Mouse (Mus musculus): ENCODE measurements around the gene Mzf1. TPM values are rescaled to one million over a fixed set of nuclear protein-coding genes. Genes with fewer than 3 reads are reported as not detected.

Mzf1 gene
- total RNA-seq, 4 experiments from 2014 or later: 0.46 to 1.2 (median 0.73) TPM

DNA sequence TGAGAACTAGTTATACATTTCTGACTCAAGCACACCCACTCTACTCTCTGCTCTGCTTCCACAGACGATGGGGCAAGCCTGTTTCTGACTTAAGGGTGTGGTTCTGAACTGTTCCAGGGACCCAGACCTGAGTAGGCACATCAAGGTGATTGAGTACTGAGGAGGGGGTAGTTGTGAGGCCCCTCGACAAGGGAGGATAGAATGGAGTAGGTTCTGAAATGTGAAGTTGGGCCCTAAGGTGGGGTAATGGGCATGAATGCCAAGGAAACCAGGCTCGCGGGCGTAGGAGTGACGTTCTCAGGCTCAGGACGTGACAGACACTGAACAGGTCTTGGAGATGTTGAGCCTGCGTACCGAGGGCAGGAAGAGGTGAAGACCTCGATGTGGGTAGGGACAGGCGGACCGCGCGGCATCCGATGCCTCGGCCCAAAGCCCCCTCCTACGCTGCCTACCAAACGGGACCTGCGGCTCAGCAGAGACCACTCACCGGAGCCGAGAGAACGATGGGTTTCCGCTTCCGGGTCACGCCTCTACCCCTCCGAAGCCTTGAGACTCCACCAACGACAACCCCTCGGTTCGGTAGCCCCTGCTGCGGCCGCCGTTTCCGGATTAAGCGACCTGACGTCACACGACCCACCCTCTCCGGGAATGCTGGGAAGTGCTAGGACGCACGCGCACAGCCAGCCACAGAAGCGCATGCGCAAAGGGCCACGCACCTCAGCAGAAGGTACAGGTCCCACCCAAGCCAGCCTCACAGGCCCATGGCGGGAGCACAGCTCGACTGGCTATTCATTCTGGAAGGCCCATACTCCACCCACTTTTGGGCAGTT is 20.2 kb downstream of the Mzf1 start, which contains the start of gene Chmp2a:
TSS of gene Chmp2a (minus strand) at position 660 of the 830 bp plus-strand sequence.
- DNase-seq (ENCODE audit: low spot score in 2 of 2): peak; percentile 89 to 94

DNA sequence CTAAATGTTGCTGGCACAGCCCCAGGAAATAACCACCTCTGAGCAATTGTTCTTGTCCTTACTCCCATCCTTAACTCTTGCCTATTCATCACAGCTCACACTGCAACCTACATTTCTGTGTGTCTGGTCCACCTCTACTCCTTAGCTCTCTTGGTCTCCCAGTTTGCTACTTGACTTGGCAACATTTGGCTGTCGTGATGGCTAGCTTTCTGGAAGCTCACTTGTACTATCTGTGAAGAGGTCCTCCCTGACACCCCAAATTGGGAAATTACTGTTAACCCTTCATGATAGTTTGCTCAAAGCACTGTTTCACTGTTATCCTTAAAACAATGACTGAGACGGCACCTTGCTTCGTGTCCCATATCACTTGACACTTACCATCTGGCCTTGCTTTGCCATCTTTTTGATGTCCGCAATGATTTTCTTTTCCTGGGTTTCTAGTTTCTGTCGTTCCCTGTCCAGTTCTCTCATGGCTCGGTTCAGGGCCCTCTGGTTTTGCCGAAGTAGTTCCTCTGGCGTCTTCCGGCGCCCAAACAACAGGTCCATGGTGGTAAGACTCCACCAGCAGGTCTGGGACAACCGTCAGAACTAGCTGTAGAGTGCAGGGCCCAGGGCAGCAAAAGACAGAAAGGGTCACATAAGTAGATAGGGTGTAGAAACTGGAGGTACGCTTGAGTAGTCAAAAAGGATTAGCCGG is 21.0 kb downstream of the Mzf1 start:
- no peak for DNase-seq (ENCODE audit: low spot score in 2 of 2)

DNA sequence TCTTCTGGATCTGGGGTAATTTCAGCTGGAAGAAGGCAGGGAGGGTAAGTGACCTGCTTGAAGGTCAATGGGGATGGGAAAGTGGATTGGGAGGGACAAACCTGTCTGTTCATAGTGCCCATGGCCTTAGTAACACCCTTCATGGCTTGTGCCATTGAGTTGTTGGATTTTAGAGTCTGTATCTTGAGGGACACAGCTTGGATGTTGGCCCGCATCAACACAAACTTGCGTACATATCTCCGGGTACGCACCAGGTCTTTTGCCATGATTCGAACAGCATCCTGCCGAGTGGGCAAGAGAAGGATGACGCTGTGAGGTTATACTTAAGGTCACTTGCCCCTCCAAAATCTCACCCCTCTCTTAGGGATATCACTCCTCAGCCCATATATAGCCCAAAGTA is 22.0 kb downstream of the Mzf1 start:
- no peak for DNase-seq (ENCODE audit: low spot score in 2 of 2)

DNA sequence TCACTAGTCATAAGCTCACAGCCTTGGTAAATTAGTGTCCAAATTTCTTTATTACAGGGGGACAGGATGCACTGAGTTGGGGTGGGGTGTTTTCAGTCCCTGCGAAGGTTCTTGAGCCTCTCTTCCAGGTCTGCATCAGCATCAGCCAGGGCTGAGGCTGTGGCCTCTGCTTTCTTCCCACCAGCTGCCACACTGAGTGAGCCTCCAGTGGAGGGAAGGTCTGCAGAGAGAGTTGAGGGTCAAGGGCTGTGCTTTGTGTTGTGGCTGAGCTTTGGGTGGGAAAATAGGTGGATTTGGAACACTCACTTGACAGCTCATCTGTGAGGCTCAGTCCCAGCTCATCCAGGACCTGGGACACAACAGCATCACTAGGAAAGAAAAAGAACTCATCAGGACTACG is 22.6 kb downstream of the Mzf1 start:
- no peak for DNase-seq (ENCODE audit: low spot score in 2 of 2)

DNA sequence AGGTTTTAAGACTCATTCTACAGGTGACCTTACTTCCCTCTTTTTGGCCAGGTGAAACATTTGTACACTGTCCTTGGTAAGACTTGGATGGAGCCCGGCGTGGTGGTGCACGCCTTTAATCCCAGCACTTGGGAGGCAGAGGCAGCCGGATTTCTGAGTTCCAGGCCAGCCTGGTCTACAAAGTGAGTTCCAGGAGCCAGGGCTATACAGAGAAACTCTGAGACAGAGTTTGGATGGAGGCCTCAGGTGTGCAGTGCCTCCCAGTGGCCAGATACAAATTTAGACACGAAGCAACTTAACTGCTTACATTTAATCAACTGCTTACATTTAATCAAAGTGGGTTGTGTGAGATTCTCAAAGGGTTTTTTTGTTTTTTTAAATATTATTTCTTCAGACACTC is 23.5 kb downstream of the Mzf1 start:
- no peak for DNase-seq (ENCODE audit: low spot score in 2 of 2)

DNA sequence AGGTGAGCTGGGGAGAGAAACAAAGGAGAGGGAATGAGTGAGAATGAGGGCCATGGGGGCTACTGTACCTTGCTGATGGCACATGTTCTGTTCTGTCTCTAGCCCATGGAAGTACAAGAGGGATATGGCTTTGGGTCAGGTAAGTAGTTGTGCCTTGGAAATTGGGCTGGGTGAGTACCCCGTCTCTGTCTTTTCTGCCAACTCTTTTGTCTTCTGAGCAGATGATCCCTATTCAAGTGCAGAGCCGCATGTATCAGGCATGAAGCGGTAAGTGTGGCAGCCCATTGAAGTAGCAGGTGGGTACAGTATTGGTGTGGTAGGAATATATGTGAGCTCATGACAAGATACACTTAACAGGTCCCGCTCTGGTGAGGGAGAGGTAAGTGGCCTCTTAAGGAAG is 25.6 kb downstream of the Mzf1 start:
- no peak for DNase-seq (ENCODE audit: low spot score in 2 of 2)

DNA sequence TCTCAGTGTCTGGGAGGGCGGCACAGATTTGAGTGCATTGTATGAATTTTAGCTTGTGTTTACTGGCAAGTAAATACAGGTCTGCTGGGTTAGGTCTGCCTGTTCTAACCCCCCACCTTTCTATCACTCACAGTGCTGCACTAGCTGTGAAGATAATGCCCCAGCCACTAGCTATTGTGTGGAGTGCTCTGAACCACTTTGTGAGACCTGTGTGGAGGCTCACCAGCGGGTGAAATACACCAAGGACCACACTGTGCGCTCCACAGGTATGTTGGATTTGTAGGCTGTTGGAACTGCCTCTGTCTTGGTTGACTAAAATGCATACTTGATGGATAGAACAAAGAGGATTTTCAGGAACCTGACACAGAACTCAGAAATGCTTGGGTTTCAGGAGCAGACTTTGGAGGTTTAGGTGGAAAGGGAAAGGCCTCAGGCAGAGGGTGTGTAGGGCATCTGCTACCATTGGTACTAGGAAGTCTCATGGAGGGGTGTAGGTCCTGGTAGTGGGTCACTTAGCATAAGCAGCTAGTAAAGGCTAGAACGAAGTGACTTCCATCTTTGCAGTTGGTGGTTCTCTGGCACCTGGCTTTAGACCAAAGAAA is 29.0 kb downstream of the Mzf1 start:
- no peak for DNase-seq (ENCODE audit: low spot score in 2 of 2)

DNA sequence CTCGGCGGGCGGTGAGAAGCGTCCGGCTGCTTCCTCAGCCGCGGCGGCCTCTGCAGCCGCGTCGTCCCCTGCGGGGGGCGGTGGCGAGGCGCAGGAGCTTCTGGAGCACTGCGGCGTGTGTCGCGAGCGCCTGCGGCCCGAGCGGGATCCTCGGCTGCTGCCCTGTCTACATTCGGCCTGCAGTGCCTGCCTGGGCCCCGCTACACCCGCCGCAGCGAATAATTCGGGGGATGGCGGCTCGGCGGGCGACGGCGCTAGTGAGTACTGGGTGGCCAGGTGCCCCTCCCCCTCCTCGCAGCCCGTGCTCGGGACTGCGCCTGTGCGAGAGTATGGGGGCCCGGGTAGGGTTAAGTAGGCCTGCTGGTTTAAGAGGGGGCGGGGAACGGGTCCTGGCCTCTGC is 29.8 kb downstream of the Mzf1 start:
- peak; percentile 41 to 56 for DNase-seq (ENCODE audit: low spot score in 2 of 2)

DNA sequence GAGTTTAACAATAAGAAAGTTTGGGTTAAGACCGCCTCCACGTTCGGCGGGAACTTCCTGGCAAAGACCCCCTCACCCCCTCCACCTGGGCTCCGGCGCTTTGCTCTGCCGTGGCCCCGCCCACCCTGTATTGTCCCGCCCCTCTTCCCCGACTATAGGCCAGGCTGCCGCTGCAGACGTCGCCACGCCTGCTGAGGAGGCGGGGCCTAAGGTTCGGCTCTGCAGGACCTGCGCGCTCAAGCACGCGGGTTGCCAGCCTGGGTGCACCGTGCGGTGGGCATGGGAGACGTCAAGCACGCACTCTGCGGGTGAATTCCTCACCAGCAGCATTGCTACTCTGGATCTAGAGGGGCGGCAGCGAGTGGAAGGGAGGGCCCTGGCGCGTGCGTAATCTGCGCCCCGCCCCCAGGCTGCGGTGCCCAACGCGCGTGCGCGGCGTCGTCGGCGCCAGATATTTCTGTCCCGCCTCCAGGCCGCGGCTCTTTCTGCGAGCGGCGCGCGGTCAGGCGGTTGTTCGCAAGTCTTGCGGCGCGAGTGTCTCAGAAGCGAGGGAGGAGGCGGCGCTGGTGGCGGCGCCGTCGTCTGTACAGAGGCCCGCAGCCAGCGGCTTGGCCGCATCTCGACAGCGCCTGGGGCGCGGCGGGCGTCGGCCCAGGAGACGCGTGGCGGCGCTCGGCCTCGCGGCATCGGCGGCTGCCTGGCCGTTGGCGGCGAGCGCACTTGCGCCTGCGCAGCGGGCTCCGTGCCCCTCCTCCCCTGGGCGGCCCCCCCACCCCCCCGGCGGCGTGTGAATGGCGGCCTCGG is 30.4 kb downstream of the Mzf1 start:
- DNase-seq (ENCODE audit: low spot score in 2 of 2): peak; percentile 90 to 91

DNA sequence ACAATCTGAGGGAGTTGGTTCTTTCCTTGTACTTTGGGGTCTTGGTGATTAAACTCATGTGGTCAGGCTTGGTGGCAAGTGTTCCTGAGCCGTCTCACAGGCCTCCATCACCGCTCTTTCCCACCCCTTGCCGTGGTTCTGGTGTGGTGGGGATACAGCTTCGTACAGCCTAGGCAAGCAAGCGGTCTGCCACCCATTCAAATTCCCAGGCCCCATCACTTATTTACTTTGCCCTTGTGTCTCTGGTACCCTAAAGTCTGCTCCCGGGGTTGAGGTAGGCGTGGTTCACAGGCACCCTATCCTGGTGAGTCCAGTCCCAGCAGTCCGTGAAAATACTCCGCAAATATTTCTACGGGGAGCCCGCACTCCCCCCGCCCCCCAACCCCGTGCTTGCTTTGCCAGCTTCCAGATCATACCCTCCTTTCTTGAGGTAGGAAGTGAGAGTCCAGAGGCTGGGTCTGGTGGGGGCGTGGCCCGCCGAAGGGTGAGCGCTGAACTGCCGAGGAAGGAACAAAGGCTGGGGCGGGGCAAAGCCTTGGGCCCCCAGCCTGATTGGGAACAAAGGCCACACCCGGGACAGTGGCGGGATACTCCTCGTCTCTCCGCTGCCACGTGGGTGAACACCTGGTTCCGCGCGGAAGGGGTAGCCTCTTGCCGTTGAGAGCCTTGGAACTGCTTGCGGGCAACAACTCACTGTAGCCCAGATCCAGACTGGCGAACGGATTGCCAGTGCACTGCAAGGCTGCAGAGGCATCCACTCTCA is 31.6 kb downstream of the Mzf1 start:
- DNase-seq (ENCODE audit: low spot score in 2 of 2): peak in 1 of 2 experiments; percentile 37

DNA sequence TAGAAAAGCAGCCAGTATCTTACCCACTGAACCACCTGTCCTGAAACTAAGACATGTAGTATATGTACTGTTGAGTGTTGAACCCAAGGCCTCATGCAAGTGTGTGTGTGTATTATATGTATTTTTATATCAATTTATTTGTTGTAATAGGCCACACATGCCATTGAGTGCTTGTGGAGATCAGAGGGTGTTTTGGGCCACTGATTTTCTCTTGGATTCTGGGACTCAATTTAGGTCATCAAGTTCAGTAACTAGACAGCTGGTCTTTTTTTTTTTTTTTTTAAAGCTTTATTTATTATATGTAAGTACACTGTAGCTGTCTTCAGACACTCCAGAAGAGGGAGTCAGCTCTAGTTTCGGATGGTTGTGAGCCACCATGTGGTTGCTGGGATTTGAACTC is 39.3 kb downstream of the Mzf1 start:
- no peak for DNase-seq (ENCODE audit: low spot score in 2 of 2)

DNA sequence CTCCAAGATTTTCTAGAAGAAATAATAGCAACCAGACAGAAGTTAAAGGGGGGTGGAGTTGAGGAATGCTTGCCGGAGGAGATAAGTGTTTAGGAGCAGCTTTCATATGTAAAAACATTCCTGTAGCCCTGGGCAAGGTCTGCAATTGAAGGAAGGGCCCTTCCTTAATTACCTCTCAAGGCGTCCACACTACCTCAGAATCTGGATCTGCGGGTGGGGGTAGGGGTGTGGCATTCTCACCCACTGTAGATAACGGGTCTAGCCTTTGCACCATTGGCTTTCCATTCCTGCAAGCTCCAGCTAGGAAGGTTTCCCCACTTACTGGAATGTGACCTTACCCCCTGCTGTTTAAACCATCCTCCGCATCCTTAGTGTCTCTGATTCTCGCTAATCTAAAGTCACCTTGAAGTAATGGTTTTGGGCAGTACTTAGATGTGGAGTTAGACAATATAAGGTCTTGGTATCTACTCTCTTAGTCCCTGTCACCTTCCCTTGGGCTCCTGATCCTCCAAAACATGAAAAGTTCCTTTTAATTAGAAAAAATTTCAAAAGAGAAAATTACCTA is 40.2 kb downstream of the Mzf1 start:
- DNase-seq (ENCODE audit: low spot score in 2 of 2): no peak

DNA sequence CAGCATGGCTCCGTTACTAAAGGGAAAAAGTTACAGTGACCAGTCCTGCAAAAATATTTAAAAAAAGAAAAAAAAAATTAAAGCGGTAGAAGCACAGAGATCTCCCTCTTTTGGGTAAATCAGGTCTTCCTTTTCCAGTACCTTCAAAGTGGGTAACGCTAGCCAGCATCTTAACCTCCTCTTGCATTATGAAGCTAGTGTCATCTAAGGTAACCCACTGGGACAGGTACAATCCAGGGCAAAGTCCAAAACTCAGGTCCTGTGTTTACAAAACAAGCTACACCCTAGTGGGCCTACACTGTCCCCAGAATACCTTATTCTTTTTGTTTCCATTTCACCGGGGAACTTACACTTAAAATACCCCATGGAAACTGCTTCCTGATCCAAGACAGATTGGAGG is 40.9 kb downstream of the Mzf1 start:
- DNase-seq (ENCODE audit: low spot score in 2 of 2): no peak

DNA sequence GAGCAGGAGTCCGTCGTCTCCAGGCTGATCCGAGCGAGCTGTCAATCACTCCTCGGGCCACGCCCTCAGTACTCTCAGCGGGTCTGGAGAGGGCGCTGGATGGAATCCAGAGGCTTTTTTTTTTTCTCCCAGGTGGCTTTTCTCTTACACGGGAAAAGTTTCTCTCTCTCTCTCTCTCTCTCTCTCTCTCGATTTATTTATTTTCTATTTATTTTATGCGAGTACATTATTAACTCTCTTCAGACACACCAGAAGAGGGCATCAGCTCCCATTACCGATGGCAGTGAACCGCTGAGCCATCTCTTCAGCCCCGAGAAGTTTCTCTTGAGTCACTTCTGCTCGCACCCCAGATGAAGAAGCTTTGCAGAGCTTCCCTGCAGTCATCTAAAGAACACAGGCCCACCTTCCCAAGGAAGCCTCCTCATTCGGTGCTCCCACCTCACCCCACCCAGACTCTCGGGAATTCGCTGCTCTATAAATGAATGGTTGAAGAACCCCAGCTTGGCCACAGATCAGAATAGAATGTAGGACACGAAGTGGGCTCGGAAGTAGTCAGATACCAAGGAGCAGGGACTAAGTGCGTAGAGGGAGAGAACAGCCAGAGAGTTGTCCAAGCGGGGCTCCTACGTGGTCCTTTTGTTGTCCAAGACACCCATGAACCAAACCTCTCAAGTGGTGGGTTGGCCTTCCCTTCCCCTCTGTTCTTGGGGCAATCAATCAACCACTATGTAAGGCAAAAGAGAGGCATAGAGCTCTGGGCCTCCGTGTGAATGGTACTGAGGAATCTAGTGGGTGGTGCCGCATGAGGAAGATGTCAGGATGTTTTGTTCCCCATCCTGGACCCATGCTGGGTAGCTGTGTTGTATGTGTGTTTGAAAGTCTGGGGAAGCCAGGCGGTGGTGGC is 44.3 kb downstream of the Mzf1 start, which contains the start of gene Zbtb45:
TSS of gene Zbtb45 (minus strand) at position 30 of the 904 bp plus-strand sequence.
- no peak for DNase-seq (ENCODE audit: low spot score in 2 of 2)

DNA sequence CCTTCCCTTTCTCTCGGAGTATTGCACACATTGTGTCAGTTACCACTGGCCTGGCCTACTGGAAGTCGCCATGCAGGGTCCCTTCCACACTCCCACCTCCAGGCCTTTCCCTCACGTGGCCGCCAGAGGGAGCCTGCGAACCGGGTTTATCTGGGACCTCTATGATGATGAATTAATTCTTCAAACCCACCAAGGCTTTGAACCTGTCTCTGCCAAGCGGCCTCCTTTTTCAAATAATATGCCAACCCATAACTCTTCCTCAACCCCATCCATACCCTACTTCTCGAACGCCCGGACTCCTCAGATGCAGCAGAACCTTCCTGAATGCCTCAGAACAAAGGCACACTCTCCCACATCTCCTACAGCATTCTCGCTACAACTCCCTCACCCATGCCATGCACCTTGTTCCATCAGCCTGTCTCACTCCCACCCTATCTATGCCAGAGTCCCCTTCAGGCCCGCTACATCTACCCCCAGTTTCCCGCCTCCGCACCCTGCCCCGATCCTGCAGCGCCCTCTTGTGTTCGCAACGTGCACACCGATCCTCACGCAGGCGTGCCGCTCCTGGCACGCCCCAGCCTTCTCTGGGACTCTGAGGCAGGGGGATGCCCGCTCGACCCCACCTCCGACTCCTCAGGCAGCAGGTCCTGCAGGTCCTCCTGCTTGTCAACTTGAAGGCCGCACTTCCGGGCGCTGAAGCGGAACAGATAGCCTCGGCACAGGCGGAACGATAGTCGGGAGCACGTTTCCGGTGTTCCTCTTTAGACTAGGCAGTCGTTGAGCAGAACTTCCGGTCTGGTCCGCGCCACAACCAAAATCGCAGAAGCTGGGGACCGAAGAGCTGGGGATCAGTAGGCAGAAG is 45.2 kb downstream of the Mzf1 start:
- peak; percentile 89 for DNase-seq (ENCODE audit: low spot score in 2 of 2)

DNA sequence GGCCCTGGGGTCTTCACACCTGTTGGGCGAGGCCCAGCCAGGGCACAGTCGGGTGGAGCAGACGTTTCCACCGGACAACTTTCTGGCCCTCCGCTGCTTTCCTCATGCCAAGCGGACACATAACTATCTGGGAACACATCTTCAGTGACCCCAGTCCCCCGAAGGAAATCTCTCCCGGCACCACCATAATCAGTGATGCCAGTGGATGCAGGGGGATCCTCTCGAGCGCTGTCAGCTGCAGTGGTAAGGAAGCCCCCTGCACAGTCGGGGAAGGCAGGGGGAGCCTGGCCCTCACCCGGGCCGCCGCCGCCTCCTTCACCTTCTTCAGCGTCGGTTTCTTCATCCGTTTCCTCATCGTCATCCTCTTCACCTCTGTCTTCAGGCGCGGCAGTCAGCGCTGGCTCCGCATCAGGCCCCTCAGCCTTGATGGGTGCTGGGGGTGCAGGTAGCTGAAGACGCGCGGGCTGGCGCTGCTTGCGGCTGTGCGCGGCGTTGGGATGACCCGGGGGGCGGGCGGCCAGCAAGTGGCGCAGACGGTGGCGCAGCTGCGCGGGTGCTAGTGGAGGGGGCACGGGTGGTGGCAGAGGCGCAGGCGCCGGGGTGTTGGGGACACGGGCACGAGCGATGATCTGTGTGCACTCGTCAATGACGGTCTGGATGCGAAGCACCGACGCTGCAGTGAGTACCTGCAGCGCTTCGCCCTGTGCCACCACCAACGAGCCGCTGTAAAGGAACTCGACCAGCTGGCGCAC is 47.0 kb downstream of the Mzf1 start:
- no peak for DNase-seq (ENCODE audit: low spot score in 2 of 2)

DNA sequence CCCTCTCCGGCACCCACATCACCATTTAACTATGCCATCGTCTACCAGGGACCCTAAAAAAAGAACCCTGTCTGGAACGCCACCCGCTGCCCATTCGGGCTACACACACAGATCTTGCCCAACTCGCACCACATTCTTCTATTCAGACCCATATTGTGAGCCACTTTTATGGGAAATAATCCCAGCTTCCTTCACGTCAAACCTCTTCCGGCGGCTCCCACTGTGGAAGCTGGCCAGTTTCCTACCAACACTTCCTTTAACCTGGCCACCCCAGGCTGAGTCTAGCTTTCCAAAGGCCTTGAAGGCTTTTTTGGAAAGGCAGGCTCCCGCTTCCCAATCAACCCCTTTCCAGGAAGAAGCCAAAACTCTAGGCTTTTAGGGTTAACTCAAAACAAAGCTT is 48.0 kb downstream of the Mzf1 start:
- DNase-seq (ENCODE audit: low spot score in 2 of 2): no peak

DNA sequence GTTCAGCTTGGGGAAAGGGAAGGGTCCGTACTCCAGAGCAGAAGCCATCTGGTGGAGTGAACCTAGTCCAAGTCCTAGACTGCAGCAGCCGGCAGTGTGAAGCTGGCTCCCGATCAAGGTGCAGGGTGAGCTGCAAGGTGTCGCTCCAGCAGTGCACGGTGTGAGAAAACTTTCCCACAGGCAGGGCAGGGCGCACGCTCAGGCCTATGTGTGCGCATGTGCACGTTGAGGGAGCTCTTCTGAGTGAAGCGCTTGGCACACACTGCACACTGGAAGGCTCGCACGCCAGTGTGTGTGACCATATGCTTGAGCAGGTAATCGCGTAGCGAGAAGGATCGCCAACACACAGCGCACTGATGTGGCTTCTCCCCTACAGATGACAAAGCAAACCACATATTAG is 48.6 kb downstream of the Mzf1 start:
- DNase-seq (ENCODE audit: low spot score in 2 of 2): no peak

Data from gastrocnemius, adult 8-10 months (tissue).